Mouse (Mus musculus) limb, embryonic 15.5 days (tissue): Measurements from ENCODE around the gene Ssxa1. TPM values are rescaled to one million over a fixed set of nuclear protein-coding genes. Genes with fewer than 3 reads are reported as not detected.
A peak's percentile ranks its signal among the peaks of the same experiment; 100 is the strongest.
"Not testable (repeated sequence)": the region's sequence is repeated elsewhere in the genome, so short reads cannot be mapped to it uniquely, and the experiment has no call there.

Source experiments
- ATAC-seq: fragments of 200-750 bp; cut with Nextera tagmentation; 2 replicates; pipeline ENCODE4 v1.8.0; 2017; ENCODE audit warnings: low read depth, moderate TSS enrichment; ENCODE audit not compliant: insufficient number of reproducible peaks, low FRiP score, low TSS enrichment
- H3K27ac ChIP-seq: fragments of 300-500 bp; sonication (generic); 2 replicates; pipeline ENCODE4 v1.5.1; 2015; ENCODE audit warnings: moderate library complexity, mild to moderate bottlenecking, inconsistent platforms
- H3K27me3 ChIP-seq: fragments of 300-500 bp; sonication (generic); 2 replicates; pipeline ENCODE4 v1.6.1; 2015; ENCODE audit warnings: inconsistent platforms
- H3K36me3 ChIP-seq: fragments of 300-500 bp; sonication (generic); 2 replicates; pipeline ENCODE4 v1.6.1; 2015; ENCODE audit warnings: inconsistent platforms
- H3K4me1 ChIP-seq: fragments of 300-500 bp; sonication (generic); 2 replicates; pipeline ENCODE4 v1.6.1; 2015; ENCODE audit warnings: inconsistent platforms
- H3K4me2 ChIP-seq: fragments of 300-500 bp; sonication (generic); 2 replicates; pipeline ENCODE4 v1.6.1; 2015; ENCODE audit warnings: mild to moderate bottlenecking, inconsistent platforms
- H3K4me3 ChIP-seq: fragments of 300-500 bp; sonication (generic); 2 replicates; pipeline ENCODE4 v1.5.1; 2015; ENCODE audit warnings: mild to moderate bottlenecking, inconsistent platforms
- H3K9ac ChIP-seq: fragments of 300-500 bp; sonication (generic); 2 replicates; pipeline ENCODE4 v1.6.1; 2015; ENCODE audit warnings: inconsistent platforms
- H3K9me3 ChIP-seq: fragments of 300-500 bp; sonication (generic); 2 replicates; pipeline ENCODE4 v1.6.1; 2016; ENCODE audit warnings: inconsistent platforms
- WGBS: fragments of 180-500 bp; shearing (Covaris S2); methylation state at CpG from one replicate; pipeline ENCODE4 v1.1.7; 2015; 5-methylcytosine and 5-hydroxymethylcytosine counted together
- polyA plus RNA-seq: library from polyadenylated mRNA; unstranded; fragments of >200 nt; fragmentation: Nextera tagmentation; extraction: Ambion mirVana; gene quantifications from 2 replicates; pipeline ENCODE4 v1.2.1, GENCODE M21; 2015

Gene Ssxa1
- not detected in 2 replicates for polyA plus RNA-seq

GRCm38 (mm10) chrX:21115520-21115919 is at the start of gene Ssxa1:
Gene Ssxa1 (plus strand): TSS chrX:21115820.
- H3K4me1 ChIP-seq, result no peaks in the 10 kb centered on the region
- no peak within 1 kb of the TSS for H3K27ac ChIP-seq
- no peak within 1 kb of the TSS for H3K4me2 ChIP-seq
- no peak within 1 kb of the TSS for H3K9ac ChIP-seq
- no peaks in the 10 kb centered on the region for H3K36me3 ChIP-seq
- H3K9me3 ChIP-seq, result no peaks in the 10 kb centered on the region
- 78% methylated on average over 4 of the region's 4 CpGs for WGBS
- H3K4me3 ChIP-seq, result no peak within 1 kb of the TSS
- no peak for ATAC-seq
- H3K27me3 ChIP-seq, result no peaks in the 10 kb centered on the region

- H3K36me3 ChIP-seq, result no peaks in the 10 kb centered on the region
- no peaks in the 10 kb centered on the region for H3K9me3 ChIP-seq
- no peaks in the 10 kb centered on the region for H3K27me3 ChIP-seq
- no peaks in the 10 kb centered on the region for H3K4me1 ChIP-seq
- no peak within 1 kb of the TSS for H3K27ac ChIP-seq
- ATAC-seq, result no peak
- no peak within 1 kb of the TSS for H3K9ac ChIP-seq
- H3K4me2 ChIP-seq, result no peak within 1 kb of the TSS
- no peak within 1 kb of the TSS for H3K4me3 ChIP-seq
Measured at GRCm38 (mm10) chrX:21068106-21068505, 47.5 kb upstream of the Ssxa1 start, which contains the start of gene Spaca5. Gene Spaca5 (plus strand): TSS chrX:21068406.

- no peaks in the 10 kb centered on the region for H3K27me3 ChIP-seq
- WGBS, result 49% methylated on average over 6 of the region's 6 CpGs
- peak; percentile 24; the same call in 1 of the 2 replicates for ATAC-seq
- H3K9me3 ChIP-seq, result no peaks in the 10 kb centered on the region
- no peak overlapping the region for H3K9ac ChIP-seq
- peak overlapping the region; percentile 44 for H3K4me2 ChIP-seq
- H3K4me1 ChIP-seq, result no peaks in the 10 kb centered on the region
- no peaks in the 10 kb centered on the region for H3K36me3 ChIP-seq
- peak overlapping the region; percentile 42 for H3K4me3 ChIP-seq
- H3K27ac ChIP-seq, result peak overlapping the region; percentile 81; the same call in 1 of the 2 replicates
Measured at GRCm38 (mm10) chrX:21088645-21088982, 27.0 kb upstream of the Ssxa1 start.

- Histone ChIP-seq H3K9ac (no peak within 1 kb of the TSS), H3K27ac (peak within 1 kb of the TSS; percentile 81), H3K27me3 (no peaks in the 10 kb centered on the region), H3K36me3 (no peaks in the 10 kb centered on the region), H3K4me3 (peak within 1 kb of the TSS; percentile 42), H3K4me1 (no peaks in the 10 kb centered on the region), H3K4me2 (peak within 1 kb of the TSS; percentile 44), H3K9me3 (no peaks in the 10 kb centered on the region)
- ATAC-seq, result peak; percentile 69; the same call in 1 of the 2 replicates
- 20% methylated on average over 27 of the region's 27 CpGs for WGBS
Measured at GRCm38 (mm10) chrX:21088983-21089866, 26.4 kb upstream of the Ssxa1 start, which contains the start of gene Zfp300. Gene Zfp300 (minus strand): TSS chrX:21089527.

GRCm38 (mm10) chrX:21089867-21090239 is 25.8 kb upstream of the Ssxa1 start:
- WGBS, result 47% methylated on average over 7 of the region's 7 CpGs
- no peak overlapping the region for H3K9ac ChIP-seq
- peak overlapping the region; percentile 42 for H3K4me3 ChIP-seq
- peak overlapping the region; percentile 81 for H3K27ac ChIP-seq
- H3K4me2 ChIP-seq, result peak overlapping the region; percentile 44
- no peaks in the 10 kb centered on the region for H3K4me1 ChIP-seq
- H3K9me3 ChIP-seq, result no peaks in the 10 kb centered on the region
- H3K27me3 ChIP-seq, result no peaks in the 10 kb centered on the region
- no peak for ATAC-seq
- H3K36me3 ChIP-seq, result no peaks in the 10 kb centered on the region

GRCm38 (mm10) chrX:21146675-21147074 is 31.1 kb downstream of the Ssxa1 start:
- H3K9me3 ChIP-seq, H3K36me3 ChIP-seq, H3K9ac ChIP-seq, H3K4me2 ChIP-seq, H3K27ac ChIP-seq, H3K27me3 ChIP-seq, H3K4me1 ChIP-seq, H3K4me3 ChIP-seq, ATAC-seq: not testable (repeated sequence)
- 94% methylated on average over 23 of the region's 25 CpGs for WGBS

Other genes with a start within 250 kb of the Ssxa1 start
- 36.0 and 41.1 TPM in 2 replicates for gene Timp1, start 245.7 kb upstream of the Ssxa1 start, polyA plus RNA-seq
- 0.32 and 0.35 TPM in 2 replicates for gene Syn1, start 194.8 kb upstream of the Ssxa1 start, polyA plus RNA-seq
- gene Cfp, start 184.3 kb upstream of the Ssxa1 start, polyA plus RNA-seq, result 7.7 and 8.4 TPM in 2 replicates
- 11.6 and 14.4 TPM in 2 replicates for gene Elk1, start 165.2 kb upstream of the Ssxa1 start, polyA plus RNA-seq
- 44.3 and 47.3 TPM in 2 replicates for gene Uxt, start 153.8 kb upstream of the Ssxa1 start, polyA plus RNA-seq
- gene Zfp182, start 53.5 kb upstream of the Ssxa1 start, polyA plus RNA-seq, result 6.2 and 7.4 TPM in 2 replicates
- gene Spaca5, start 47.4 kb upstream of the Ssxa1 start, polyA plus RNA-seq, result not detected in 2 replicates
- gene Zfp300, start 26.3 kb upstream of the Ssxa1 start, polyA plus RNA-seq, result 1.8 and 2.7 TPM in 2 replicates
- gene Gm21876, start 59.8 kb downstream of the Ssxa1 start, polyA plus RNA-seq, result not detected in 2 replicates